Mouse (Mus musculus) lung, postnatal 4 days (tissue): ENCODE data around the gene Mapk6.
"Not testable (repeated sequence)": the region's sequence is repeated elsewhere in the genome, so short reads cannot be mapped to it uniquely, and the experiment has no call there.

ENCODE experiments used
- DNase-seq, 2 experiments: peaks; one replicate each; pipeline ENCODE4 v3.0.0; 2021

Gene Mapk6

GRCm38 (mm10) chr9:75409852-75410378 lies at the start of gene Mapk6:
TSS of gene Mapk6 (minus strand) at chr9:75410005.
- peak; percentile 99 for DNase-seq

- DNase-seq: no peak
These were observed 45.9 kb upstream of the Mapk6 start for GRCm38 (mm10) chr9:75455684-75456083.

- DNase-seq: no peak
These were observed 44.2 kb upstream of the Mapk6 start for GRCm38 (mm10) chr9:75453994-75454393.

GRCm38 (mm10) chr9:75448021-75448420 lies 38.2 kb upstream of the Mapk6 start:
- no peak for DNase-seq

GRCm38 (mm10) chr9:75446574-75446973 lies 36.8 kb upstream of the Mapk6 start:
- DNase-seq: not testable (repeated sequence)

- no peak for DNase-seq
These were observed 35.2 kb upstream of the Mapk6 start for GRCm38 (mm10) chr9:75444981-75445380.

- DNase-seq: no peak
These were observed 31.9 kb upstream of the Mapk6 start for GRCm38 (mm10) chr9:75441691-75442131.

GRCm38 (mm10) chr9:75440796-75441666 lies 31.2 kb upstream of the Mapk6 start, which contains the start of gene Leo1:
TSS of gene Leo1 (plus strand) at chr9:75441524.
- DNase-seq: peak; percentile 91 to 93

GRCm38 (mm10) chr9:75437653-75438385 lies 28.0 kb upstream of the Mapk6 start:
- peak in 1 of 2 experiments; percentile 58 for DNase-seq

GRCm38 (mm10) chr9:75435918-75436317 lies 26.1 kb upstream of the Mapk6 start:
- peak; percentile 87 to 92 for DNase-seq

GRCm38 (mm10) chr9:75435291-75435690 lies 25.5 kb upstream of the Mapk6 start:
- DNase-seq: no peak

- no peak for DNase-seq
These were observed 25.1 kb upstream of the Mapk6 start for GRCm38 (mm10) chr9:75434872-75435271.

- DNase-seq: peak; percentile 61 to 78
These were observed 24.5 kb upstream of the Mapk6 start for GRCm38 (mm10) chr9:75434172-75434793.

GRCm38 (mm10) chr9:75432694-75433093 lies 22.9 kb upstream of the Mapk6 start:
- DNase-seq: no peak

- peak in 1 of 2 experiments; percentile 24 for DNase-seq
These were observed 21.2 kb upstream of the Mapk6 start for GRCm38 (mm10) chr9:75430822-75431621.

- DNase-seq: no peak
These were observed 19.9 kb upstream of the Mapk6 start for GRCm38 (mm10) chr9:75429657-75430056.

GRCm38 (mm10) chr9:75429040-75429439 lies 19.2 kb upstream of the Mapk6 start:
- no peak for DNase-seq

GRCm38 (mm10) chr9:75428274-75428600 lies 18.4 kb upstream of the Mapk6 start:
- no peak for DNase-seq

- peak in 1 of 2 experiments; percentile 32 for DNase-seq
These were observed 17.8 kb upstream of the Mapk6 start for GRCm38 (mm10) chr9:75427366-75428273.

GRCm38 (mm10) chr9:75425796-75426391 lies 16.1 kb upstream of the Mapk6 start:
- no peak for DNase-seq
